Mouse (Mus musculus) neural tube, embryonic 14.5 days (tissue): ENCODE measurements around the gene Nedd8. TPM values are rescaled to one million over a fixed set of nuclear protein-coding genes. Genes with fewer than 3 reads are reported as not detected.

Source experiments
- ATAC-seq: fragments of 200-750 bp; cut with Nextera tagmentation; 2 replicates; pipeline ENCODE4 v1.8.0; 2017; ENCODE audit warnings: low read depth, mild to moderate bottlenecking, moderate TSS enrichment, moderate library complexity
- H3K27ac ChIP-seq: fragments of 300-500 bp; sonication (generic); 2 replicates; pipeline ENCODE4 v1.5.1; 2014; ENCODE audit warnings: low read depth, mild to moderate bottlenecking, control low read depth, low read length, moderate library complexity, mixed read lengths
- H3K27me3 ChIP-seq: fragments of 300-500 bp; sonication (generic); 2 replicates; pipeline ENCODE4 v1.6.1; 2014; ENCODE audit warnings: low read length; ENCODE audit not compliant: control insufficient read depth, insufficient read depth
- H3K36me3 ChIP-seq: fragments of 300-500 bp; sonication (generic); 2 replicates; pipeline ENCODE4 v1.6.1; 2014; ENCODE audit warnings: low read length, mixed read lengths; ENCODE audit not compliant: control insufficient read depth, insufficient read depth
- H3K4me1 ChIP-seq: fragments of 300-500 bp; sonication (generic); 2 replicates; pipeline ENCODE4 v1.6.1; 2014; ENCODE audit warnings: low read length; ENCODE audit not compliant: control insufficient read depth, insufficient read depth
- H3K4me2 ChIP-seq: fragments of 300-500 bp; sonication (generic); 2 replicates; pipeline ENCODE4 v1.6.1; 2014; ENCODE audit warnings: mild to moderate bottlenecking, low read depth, low read length, control low read depth
- H3K4me3 ChIP-seq: fragments of 300-500 bp; sonication (generic); 2 replicates; pipeline ENCODE4 v1.5.1; 2014; ENCODE audit warnings: low read depth, low read length, control low read depth, mixed read lengths
- H3K9ac ChIP-seq: fragments of 300-500 bp; sonication (generic); replicated peaks from 2 replicates; pipeline ENCODE4 v1.6.1; 2014; ENCODE audit warnings: low read depth, mild to moderate bottlenecking, control low read depth, low read length, mixed read lengths
- H3K9me3 ChIP-seq: fragments of 300-500 bp; sonication (generic); 2 replicates; pipeline ENCODE4 v1.6.1; 2016; ENCODE audit warnings: low read length; ENCODE audit not compliant: control insufficient read depth
- WGBS: fragments of 180-500 bp; shearing (Covaris S2); extraction: QIAGEN DNeasy Blood & Tissue Kit; methylation state at CpG from one replicate; pipeline ENCODE4 v1.1.7; 2014; 5-methylcytosine and 5-hydroxymethylcytosine counted together
- polyA plus RNA-seq: library from polyadenylated mRNA; unstranded; fragments of >200 nt; fragmentation: Nextera tagmentation; extraction: Ambion mirVana; gene quantifications from 2 replicates; pipeline ENCODE4 v1.2.1, GENCODE M21; 2014

Nedd8 gene
- polyA plus RNA-seq, 1 experiment from 2014 or later: 603 TPM

DNA sequence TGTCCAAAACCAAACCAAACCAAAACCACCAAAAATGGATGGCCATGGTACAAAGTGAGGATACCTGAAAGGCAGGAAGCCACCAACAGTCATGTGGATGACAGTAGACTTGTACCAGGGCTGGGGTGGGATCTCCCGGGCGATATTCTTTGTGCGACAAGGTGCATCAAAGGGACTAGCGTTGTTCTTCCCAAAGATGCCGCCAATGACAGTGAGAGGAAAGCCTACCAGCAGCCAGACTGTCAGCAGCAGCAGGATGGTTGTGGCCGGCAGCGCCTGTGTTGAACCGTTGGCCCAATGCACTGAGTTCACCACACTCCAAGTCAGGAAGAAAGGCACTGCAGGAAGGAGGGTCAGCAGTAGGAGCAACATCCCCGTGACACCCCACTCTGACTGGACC, 34.1 kb downstream of the Nedd8 start, which contains the start of gene Gm49378:
TSS of gene Gm49378 (minus strand) at position 101 of the 400 bp plus-strand sequence.
- no peak within 1 kb of the TSS for H3K4me2 ChIP-seq
- H3K36me3 ChIP-seq: peaks cover 32% of the 10 kb centered on the region
- no peak within 1 kb of the TSS for H3K9ac ChIP-seq
- peaks cover 13% of the 10 kb centered on the region; the same call in 1 of the 2 replicates for H3K4me1 ChIP-seq
- no peak for ATAC-seq
- H3K9me3 ChIP-seq: no peaks in the 10 kb centered on the region
- 93% methylated on average over 9 of the region's 9 CpGs for WGBS
- no peak within 1 kb of the TSS for H3K27ac ChIP-seq
- no peak within 1 kb of the TSS for H3K4me3 ChIP-seq
- H3K27me3 ChIP-seq: no peaks in the 10 kb centered on the region

DNA sequence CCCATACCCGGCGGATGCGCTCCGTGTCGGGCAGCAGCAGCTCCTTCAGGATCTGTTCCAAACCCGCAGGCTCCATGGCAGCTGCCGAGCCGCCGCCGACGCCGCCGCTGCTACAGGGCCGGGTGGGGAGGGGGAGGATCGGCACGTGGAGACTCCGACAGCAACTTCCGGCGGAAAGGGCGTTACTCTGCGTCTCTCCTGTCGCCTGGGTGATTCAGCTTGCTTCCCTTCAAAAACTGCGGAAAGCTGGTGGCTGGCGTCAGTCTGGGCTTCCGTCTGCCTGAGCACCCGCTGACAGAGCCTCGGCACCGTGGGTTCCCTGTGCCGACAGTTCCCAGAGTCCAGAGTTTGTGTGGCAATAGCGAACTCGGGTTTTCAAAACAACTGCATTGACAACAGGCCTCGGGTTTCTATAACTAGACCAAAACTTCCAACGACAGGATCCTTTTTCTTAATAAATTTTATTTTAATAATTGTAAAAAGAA, 36.4 kb downstream of the Nedd8 start, which contains the start of gene Ipo4:
TSS of gene Ipo4 (minus strand) at position 435 of the 485 bp plus-strand sequence.
- no peaks in the 10 kb centered on the region for H3K9me3 ChIP-seq
- no peaks in the 10 kb centered on the region for H3K27me3 ChIP-seq
- peaks cover 8% of the 10 kb centered on the region; the same call in 1 of the 2 replicates for H3K4me1 ChIP-seq
- peak within 1 kb of the TSS; percentile 58 for H3K9ac ChIP-seq
- ATAC-seq: peak; percentile 93
- H3K4me2 ChIP-seq: peak within 1 kb of the TSS; percentile 95
- H3K36me3 ChIP-seq: peaks cover 52% of the 10 kb centered on the region
- H3K27ac ChIP-seq: peak within 1 kb of the TSS; percentile 72
- H3K4me3 ChIP-seq: peak within 1 kb of the TSS; percentile 54
- 2% methylated on average over 30 of the region's 33 CpGs for whole genome bisulfite sequencing

DNA sequence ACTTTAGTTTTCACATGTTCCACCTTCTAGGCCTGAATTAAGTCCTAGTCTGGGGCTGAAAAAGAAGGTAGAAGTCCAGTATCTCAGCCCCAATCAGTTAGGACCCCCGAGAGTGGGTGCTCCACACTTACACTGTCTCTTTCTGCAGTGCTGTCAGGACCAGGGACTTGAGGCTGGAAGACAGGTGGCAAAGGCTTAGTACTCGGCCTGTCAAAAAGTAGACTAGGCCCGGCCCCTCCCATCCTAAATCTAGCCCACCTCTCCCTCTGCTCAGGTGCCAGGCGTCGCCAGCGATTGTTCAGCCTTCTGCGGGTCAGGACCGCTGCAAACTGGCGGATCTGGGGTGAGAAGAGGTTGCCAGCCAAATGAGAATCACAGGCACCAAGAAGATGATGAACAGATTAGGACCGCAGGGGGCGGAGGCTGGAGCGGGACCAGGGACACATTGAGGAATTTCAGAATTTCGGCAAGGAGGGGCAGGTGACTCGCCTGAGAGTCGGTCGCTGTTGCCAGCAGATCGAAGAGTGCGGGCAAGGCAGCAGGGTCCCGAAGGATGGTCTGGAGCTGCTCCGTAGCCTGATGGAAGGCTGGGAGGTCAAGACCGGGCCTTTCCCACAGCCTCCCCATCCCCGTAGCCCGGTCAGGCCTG, 36.9 kb downstream of the Nedd8 start:
- H3K27me3 ChIP-seq: no peaks in the 10 kb centered on the region
- 3% methylated on average over 23 of the region's 23 CpGs for WGBS
- no peak; the same call in none of the 2 replicates for ATAC-seq

DNA sequence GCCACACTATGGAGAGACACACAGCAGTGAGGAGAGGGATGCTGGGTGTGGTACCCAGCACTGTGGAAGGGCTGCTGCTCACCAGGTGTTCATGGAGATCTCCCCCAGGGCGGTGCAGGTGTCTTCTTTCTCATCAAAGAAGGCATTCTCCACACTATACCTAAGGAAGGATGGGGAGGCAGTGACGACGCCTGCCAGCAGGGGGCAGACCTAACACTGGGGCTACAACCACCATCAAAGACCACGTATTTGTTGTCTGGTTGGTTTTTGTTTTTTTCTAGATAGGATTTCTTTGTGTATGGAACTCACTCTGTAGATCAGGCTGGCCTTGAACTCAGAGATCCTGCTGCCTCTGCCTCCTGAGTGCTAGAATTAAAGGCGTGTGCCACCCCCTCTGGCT, 42.6 kb downstream of the Nedd8 start:
- peaks cover under 1% of the 10 kb centered on the region; the same call in 1 of the 2 replicates for H3K4me1 ChIP-seq
- WGBS: 50% methylated on average over 5 of the region's 5 CpGs
- ATAC-seq: no peak
- H3K27ac ChIP-seq: no peak overlapping the region
- H3K4me3 ChIP-seq: no peak overlapping the region
- H3K36me3 ChIP-seq: peaks cover 88% of the 10 kb centered on the region
- H3K27me3 ChIP-seq: no peaks in the 10 kb centered on the region
- H3K9me3 ChIP-seq: no peaks in the 10 kb centered on the region
- H3K4me2 ChIP-seq: no peak overlapping the region
- no peak overlapping the region for H3K9ac ChIP-seq

More for the DNA sequence above, 36.9 kb downstream of the Nedd8 start:
- H3K4me1 ChIP-seq: peaks cover 8% of the 10 kb centered on the region; the same call in 1 of the 2 replicates
- peak overlapping the region; percentile 54 for H3K4me3 ChIP-seq
- H3K9me3 ChIP-seq: no peaks in the 10 kb centered on the region
- H3K36me3 ChIP-seq: peaks cover 54% of the 10 kb centered on the region
- H3K9ac ChIP-seq: peak overlapping the region; percentile 58
- H3K27ac ChIP-seq: peak overlapping the region; percentile 72
- H3K4me2 ChIP-seq: peak overlapping the region; percentile 95

DNA sequence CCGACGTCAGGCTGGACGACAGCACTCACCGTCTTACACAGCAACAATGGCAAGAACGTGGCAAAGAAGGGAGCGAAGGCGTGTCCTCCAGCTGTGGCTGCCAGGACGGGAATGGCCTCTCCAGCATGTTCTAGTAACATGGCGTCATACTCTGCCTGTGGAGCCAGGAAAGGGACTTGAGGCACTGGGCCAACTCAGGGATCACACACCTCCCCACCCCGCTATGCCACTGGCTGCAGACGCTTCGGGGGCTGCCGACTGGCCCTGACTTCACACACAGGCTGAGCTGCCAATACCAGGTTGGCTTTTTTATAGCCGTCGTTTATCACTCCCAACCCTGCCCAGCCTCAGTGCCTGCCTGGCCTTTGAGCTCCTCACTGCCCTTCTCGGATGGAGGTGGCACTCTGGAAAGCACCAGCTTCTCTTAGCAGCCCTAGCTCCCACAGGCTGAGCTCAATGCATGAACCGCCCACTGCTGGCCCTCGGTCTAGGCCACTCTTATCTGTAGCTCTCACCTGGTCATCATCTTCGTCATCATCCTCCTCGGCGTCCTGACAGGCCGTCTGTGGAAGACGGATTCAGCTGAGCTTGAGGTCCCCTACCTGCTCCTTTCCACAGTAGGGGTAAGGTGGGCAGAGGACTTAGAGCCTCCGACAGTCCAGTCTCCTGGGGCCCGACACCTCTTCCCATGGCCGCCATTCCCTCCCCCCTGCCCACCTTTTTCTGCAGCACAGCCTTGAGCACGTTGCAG, 43.7 kb downstream of the Nedd8 start:
- Histone ChIP-seq H3K27ac (no peak overlapping the region), H3K36me3 (peaks cover 85% of the 10 kb centered on the region), H3K4me2 (no peak overlapping the region), H3K27me3 (no peaks in the 10 kb centered on the region), H3K4me3 (no peak overlapping the region), H3K9me3 (no peaks in the 10 kb centered on the region), H3K4me1 (no peaks in the 10 kb centered on the region), H3K9ac (no peak overlapping the region)
- ATAC-seq: no peak
- WGBS: 83% methylated on average over 27 of the region's 27 CpGs

DNA sequence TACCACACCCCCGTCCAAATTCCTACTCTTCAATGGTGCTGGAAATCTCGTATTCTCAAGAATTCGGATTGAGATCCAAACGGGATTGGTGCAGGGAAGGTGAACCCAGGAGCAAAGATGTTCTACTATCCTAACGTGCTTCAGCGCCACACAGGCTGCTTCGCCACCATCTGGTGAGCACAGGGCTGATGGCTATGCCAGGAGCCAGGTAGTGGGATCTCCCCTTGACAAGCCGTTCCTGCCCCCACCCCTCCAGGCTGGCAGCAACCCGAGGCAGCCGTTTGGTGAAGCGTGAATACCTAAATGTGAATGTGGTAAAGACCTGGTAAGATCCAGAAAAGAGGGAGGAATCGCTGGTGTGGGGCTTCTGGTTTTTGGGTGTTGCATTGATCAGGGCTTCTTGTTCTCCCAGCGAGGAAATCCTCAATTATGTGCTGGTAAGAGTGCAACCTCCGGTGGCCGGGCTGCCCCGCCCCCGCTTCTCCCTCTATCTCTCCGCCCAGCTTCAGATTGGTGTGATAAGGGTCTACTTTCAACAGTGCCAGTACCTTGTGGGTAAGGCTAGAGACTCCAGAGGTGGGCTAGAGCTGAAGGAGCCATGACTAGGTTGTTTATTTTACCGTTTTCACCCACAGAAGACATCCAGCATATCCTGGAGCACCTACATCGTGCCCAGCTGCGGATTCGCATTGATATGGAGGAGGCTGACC, 53.3 kb downstream of the Nedd8 start:
- Histone ChIP-seq H3K27ac (no peak overlapping the region), H3K36me3 (no peaks in the 10 kb centered on the region; the same call in 1 of the 2 replicates), H3K4me3 (peak overlapping the region; percentile 11; the same call in 1 of the 2 replicates), H3K4me2 (peak overlapping the region; percentile 2; the same call in 1 of the 2 replicates), H3K9ac (no peak overlapping the region), H3K4me1 (no peaks in the 10 kb centered on the region), H3K9me3 (no peaks in the 10 kb centered on the region), H3K27me3 (no peaks in the 10 kb centered on the region)
- 52% methylated on average over 22 of the region's 22 CpGs for WGBS
- ATAC-seq: peak; percentile 38; the same call in 1 of the 2 replicates

DNA sequence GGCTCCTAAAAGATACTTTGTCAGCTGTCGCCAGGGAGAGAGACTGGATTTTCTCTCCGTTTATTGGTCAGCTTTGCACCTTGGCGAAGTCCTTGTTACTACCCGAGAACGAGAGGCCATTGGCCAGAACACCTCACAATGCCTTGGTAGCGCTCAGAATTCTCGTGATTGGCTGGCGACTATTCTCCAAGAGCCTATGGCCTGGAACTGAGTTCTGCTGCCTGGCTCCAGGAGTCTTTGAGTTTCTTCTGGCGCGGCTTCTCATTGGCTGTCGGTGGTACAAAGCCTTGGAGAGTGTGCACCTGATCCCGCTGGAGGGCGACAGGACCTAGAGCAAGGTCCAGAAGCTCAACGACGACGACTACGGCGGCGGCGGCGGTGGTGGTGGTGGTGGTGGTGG, 54.1 kb downstream of the Nedd8 start, which contains the start of gene Rec8:
TSS of gene Rec8 (plus strand) at position 216 of the 400 bp plus-strand sequence.
- ATAC-seq: peak; percentile 81
- Histone ChIP-seq H3K4me2 (peak within 1 kb of the TSS; percentile 26; the same call in 1 of the 2 replicates), H3K9me3 (no peaks in the 10 kb centered on the region), H3K4me3 (peak within 1 kb of the TSS; percentile 11; the same call in 1 of the 2 replicates), H3K36me3 (no peaks in the 10 kb centered on the region), H3K27ac (no peak within 1 kb of the TSS), H3K27me3 (no peaks in the 10 kb centered on the region), H3K4me1 (no peaks in the 10 kb centered on the region), H3K9ac (no peak within 1 kb of the TSS)
- 30% methylated on average over 21 of the region's 21 CpGs for WGBS

DNA sequence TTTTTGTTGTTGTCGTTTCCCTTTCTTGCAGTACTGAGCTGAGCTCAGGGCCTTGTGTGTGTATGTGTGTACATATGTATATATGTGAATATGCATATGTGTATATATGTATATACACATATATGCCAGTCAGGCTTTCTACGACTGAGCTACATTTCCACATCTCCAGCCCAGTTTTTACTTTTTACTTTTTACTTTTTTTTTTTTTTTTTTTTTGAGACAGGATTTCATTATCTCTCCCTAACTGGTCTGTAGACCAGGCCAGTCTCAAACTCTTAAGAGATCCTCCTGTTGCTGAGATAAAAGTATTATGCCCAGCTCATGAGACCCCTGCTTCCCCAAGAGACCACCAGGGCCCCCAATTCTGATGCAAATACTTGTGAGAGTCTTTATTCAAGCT, 55.1 kb downstream of the Nedd8 start:
- 87% methylated on average over 2 of the region's 2 CpGs for WGBS
- ATAC-seq: no peak

More for the DNA sequence above, 55.1 kb downstream of the Nedd8 start:
- Histone ChIP-seq H3K4me2 (no peak overlapping the region), H3K4me3 (no peak overlapping the region), H3K27me3 (no peaks in the 10 kb centered on the region), H3K36me3 (no peaks in the 10 kb centered on the region), H3K4me1 (no peaks in the 10 kb centered on the region), H3K9me3 (no peaks in the 10 kb centered on the region), H3K9ac (no peak overlapping the region), H3K27ac (no peak overlapping the region)
